Mouse (Mus musculus): ENCODE measurements around the gene Cmtm5. TPM values are rescaled to one million over a fixed set of nuclear protein-coding genes. Genes with fewer than 3 reads are reported as not detected.
"Not testable (repeated sequence)": the region's sequence is repeated elsewhere in the genome, so short reads cannot be mapped to it uniquely, and the experiment has no call there.

Gene Cmtm5
- total RNA-seq, 2 experiments from 2014 or later = 45.2 to 52.0 TPM

GRCm38 (mm10) chr14:54956533-54956932, 20.5 kb downstream of the Cmtm5 start:
- no peak for DNase-seq (ENCODE audit: low spot score in 2 of 2)

DNA sequence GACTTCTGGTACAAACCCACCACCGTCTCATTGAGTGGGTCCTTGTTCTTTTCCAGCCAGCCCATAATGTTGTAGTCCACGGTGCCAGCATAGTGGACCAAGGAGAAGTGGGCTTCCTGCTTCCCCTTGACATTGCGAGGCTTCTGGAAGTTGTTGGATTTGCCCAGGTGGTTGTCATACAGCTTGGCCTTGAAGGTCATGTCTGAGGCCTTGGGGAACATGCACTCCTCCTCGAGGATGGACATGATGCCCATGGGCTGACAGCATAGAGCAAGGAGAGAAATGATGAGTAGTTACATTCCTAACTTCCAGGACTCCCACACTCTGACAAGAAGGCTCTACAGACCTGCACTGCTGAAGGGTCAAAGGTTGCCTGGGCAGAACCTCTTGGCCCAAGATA, 22.4 kb downstream of the Cmtm5 start:
- no peak for DNase-seq (ENCODE audit: low spot score in 2 of 2)

GRCm38 (mm10) chr14:54959197-54959596, 23.1 kb downstream of the Cmtm5 start:
- DNase-seq (ENCODE audit: low spot score in 2 of 2) = no peak

GRCm38 (mm10) chr14:54959853-54960613, 24.0 kb downstream of the Cmtm5 start:
- DNase-seq (ENCODE audit: low spot score in 2 of 2) = not testable (repeated sequence)

DNA sequence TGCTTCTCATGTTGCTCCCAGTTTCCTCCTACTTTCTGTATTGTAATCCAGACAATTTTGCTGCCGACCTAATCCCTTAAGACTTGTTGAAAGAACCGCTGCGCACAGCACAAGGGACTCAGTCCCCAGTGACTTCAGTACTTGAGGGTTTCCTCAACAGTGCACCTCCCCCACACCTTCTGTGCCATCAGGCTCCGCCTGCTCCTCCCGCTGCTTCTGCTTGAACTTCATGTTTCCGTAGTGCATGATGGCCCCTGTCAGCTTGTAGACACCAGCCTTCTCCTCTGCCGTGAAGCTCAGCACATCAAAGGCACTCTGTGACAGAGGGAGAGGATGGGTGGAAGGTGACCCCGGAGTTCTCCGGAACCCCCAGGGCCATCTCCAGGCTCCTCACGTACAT, 24.7 kb downstream of the Cmtm5 start:
- DNase-seq (ENCODE audit: low spot score in 2 of 2) = no peak

DNA sequence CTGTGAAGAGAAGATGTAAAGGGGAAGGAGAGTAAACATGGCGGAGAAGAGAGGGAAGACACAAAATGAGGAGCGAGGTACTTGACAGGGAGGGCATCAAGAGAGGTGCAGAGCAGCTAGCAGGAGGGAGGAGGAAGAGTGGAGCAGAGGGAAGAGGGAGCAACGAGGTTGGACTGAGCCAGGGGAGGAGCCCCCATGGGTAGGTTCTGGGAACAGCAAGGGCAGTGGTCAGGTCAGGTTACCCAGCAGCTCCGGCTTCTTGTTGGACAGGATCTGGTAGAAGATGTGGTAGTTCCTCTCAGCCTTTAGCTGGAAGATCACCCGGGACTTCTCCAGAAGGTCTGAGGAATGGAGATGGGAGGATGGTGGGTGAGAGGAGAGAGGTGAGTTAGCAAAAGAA, 25.4 kb downstream of the Cmtm5 start:
- DNase-seq (ENCODE audit: low spot score in 2 of 2) = no peak

- DNase-seq (ENCODE audit: low spot score in 2 of 2) = no peak
Observed at GRCm38 (mm10) chr14:54962714-54963113, 26.7 kb downstream of the Cmtm5 start.

DNA sequence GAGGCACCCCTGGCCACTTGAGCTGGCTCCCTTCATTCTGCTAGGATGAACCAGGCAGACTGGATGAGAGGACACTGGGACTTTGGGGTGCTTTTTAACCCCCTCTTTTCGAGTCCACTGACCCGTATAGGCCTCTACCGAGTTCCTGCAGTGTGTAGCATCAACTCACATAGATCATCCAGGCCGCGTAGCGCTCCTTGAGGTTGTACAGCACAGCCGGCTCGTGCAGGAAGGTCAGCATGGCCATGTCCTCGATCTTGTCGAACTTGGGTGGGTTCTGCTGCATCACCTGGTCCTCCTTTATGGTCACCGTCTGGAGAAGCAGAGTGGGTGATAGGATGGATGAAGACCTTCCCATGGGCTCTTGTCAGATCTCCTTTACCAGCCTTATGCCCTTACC, 27.7 kb downstream of the Cmtm5 start:
- no peak for DNase-seq (ENCODE audit: low spot score in 2 of 2)

DNA sequence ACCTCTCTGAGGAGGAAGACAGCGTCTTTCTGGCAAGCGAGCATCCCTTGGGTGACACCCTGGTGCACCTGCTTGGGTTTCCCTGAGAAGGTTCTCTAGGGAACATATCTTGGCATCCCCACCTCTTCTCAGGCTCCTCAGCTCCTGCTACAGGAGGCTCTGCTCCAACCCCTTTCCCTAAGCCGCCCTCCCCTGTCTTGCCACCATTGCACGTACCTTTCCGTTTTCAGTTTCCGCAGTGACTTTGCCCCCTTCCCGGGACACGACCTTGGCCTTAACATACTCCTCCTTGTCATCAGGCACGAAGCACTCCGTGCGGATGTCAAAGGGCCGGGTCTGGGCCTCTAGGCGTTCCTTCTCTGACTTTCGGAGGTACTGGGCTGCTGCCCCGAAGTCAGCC, 29.0 kb downstream of the Cmtm5 start:
- DNase-seq (ENCODE audit: low spot score in 2 of 2) = no peak

DNA sequence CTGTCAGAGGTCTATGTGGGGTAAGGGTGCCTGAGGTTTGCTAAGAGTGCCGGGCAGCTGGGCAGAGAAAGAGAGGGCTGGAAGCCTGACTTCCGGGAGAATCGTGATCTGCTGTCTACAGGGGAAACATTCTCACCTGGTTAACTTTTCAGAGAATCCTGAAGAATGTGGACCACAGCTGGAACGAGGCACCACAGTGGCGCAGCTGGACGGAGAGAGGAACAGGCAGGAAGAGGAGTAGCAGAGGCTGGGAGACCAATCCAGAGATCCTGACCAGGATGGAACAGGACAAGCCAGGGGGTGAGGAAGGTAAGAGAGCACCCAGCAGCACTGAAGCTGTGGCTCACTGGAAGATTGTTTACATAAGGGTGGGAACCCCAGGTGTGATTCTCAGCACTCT, 29.6 kb downstream of the Cmtm5 start:
- DNase-seq (ENCODE audit: low spot score in 2 of 2) = no peak

- no peak for DNase-seq (ENCODE audit: low spot score in 2 of 2)
Observed at GRCm38 (mm10) chr14:54966320-54966977, 30.4 kb downstream of the Cmtm5 start, which contains the start of gene Myh6. TSS of gene Myh6 (minus strand) at chr14:54966927.

DNA sequence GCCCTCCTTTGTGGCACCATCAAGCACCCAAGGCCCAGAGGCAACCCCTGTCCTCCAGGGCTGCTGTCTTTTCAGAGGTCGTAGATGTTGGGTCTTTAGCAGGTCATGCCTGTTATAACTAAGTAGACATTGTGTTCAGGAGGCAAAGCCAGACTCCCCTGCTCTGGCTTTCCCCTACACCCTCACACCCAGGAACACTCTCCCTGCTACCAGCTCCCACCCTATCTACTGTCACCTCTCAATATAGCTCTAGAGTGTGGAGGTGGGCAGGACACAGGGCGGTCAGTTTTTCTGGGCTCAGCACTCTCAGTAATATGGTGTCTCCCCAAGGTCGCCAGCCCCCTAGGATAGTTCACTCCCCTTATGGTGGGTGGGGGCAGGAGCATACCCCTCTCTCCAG, 31.8 kb downstream of the Cmtm5 start:
- DNase-seq (ENCODE audit: low spot score in 2 of 2) = no peak

DNA sequence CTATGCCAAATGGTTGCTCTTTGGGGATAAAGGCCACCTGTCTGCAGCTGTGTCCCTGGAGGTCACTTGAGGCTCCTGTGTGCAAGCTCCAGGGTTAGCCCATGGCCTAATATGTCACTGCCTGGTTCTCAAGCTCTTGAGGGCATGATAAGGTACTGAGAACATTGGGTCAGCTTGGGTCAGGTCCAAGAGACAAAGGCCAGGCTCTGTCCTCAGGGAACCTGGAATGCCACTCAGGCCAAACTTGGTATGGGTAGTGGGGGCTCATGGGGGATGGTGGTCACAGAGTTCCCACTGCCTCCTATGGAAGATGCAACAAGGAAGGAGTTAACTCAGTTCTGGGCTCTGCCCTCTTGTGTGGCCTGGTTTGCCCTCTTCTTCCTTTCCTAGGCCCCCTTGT, 32.3 kb downstream of the Cmtm5 start:
- DNase-seq (ENCODE audit: low spot score in 2 of 2) = no peak

GRCm38 (mm10) chr14:54972786-54973185, 36.7 kb downstream of the Cmtm5 start:
- DNase-seq (ENCODE audit: low spot score in 2 of 2) = not testable (repeated sequence)

- DNase-seq (ENCODE audit: low spot score in 2 of 2) = peak in 1 of 2 experiments; percentile 21
Observed at GRCm38 (mm10) chr14:54974068-54974791, 38.2 kb downstream of the Cmtm5 start.

- no peak for DNase-seq (ENCODE audit: low spot score in 2 of 2)
Observed at GRCm38 (mm10) chr14:54976633-54977032, 40.6 kb downstream of the Cmtm5 start, which contains the start of gene Gm17428. TSS of gene Gm17428 (plus strand) at chr14:54976933.

DNA sequence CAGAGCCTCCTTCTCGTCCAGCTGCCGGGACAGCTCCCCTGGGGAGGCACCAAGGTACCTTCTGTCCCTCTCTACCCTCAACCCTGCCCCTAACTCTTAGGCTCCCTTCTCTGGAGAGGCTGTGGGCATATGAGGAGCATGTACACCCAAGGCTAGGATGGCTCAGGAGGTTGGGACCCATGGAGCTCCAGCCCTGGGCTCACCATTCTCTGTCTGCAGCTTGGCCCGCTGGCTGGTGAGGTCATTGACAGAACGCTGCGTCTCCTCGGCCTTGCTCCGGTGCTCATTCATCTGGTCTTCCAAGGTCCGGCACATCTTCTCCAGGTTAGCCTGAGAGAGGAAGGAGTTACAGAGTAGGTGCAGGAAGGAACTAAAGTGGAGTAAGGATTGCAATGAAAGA, 42.6 kb downstream of the Cmtm5 start:
- no peak for DNase-seq (ENCODE audit: low spot score in 2 of 2)

DNA sequence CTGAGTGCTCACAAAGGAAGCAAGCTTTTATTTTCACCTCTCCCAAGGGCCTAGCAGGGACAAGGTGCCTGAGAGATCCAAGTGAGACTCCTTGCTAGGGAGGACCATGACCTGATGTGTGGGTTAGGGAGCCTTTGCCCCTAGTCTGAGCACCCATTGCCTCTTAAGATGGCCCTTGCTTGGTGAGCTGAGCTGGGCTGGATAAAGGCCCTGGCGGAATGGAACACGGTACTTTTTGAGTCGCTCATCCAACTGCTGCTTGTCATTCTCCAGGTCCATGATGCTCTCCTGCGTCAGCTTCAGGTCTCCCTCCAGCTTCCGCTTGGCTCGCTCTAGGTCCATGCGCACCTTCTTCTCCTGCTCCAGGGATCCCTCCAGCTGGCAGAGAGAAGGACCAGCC, 45.9 kb downstream of the Cmtm5 start:
- DNase-seq (ENCODE audit: low spot score in 2 of 2) = no peak

DNA sequence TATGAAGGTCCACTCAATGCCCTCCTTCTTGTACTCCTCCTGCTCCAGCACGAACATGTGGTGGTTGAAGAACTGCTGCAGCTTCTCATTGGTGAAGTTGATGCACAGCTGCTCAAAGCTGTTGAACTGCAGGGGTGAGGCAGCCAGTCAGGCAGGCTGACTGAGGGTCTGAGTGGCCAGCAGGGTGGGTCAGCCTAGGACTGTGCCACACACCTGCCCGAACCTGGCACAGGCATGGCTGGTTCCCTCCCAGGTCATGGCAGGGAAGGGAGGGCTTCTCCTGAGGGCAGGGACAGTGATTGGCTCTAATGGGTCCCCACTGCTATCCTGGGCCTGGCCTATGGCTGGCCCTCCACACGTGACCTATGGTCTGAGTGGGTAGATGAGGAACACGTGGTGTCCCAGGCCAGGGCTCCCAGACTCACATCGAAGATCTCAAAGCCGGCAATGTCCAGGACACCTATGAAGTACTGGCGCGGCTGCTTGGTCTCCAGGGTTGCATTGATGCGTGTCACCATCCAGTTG, 52.4 kb downstream of the Cmtm5 start:
- DNase-seq (ENCODE audit: low spot score in 2 of 2) = not testable (repeated sequence)

All from left cerebral cortex, adult 18-20 months (tissue).